Mouse (Mus musculus) neural tube, embryonic 12.5 days (tissue): ENCODE data around the gene Zfp760. TPM values are rescaled to one million over a fixed set of nuclear protein-coding genes. Genes with fewer than 3 reads are reported as not detected.

Experiments
- ATAC-seq: fragments of 200-750 bp; cut with Nextera tagmentation; 2 replicates; pipeline ENCODE4 v1.8.0; 2017; ENCODE audit warnings: low read depth, mild to moderate bottlenecking, moderate TSS enrichment, moderate library complexity; ENCODE audit not compliant: low FRiP score
- H3K27ac ChIP-seq: fragments of 300-500 bp; sonication (generic); 2 replicates; pipeline ENCODE4 v1.5.1; 2016
- H3K27me3 ChIP-seq: fragments of 300-500 bp; sonication (generic); replicated peaks from 2 replicates; pipeline ENCODE4 v1.6.1; 2016; ENCODE audit warnings: mild to moderate bottlenecking
- H3K36me3 ChIP-seq: fragments of 300-500 bp; sonication (generic); 2 replicates; pipeline ENCODE4 v1.6.1; 2016; ENCODE audit warnings: mild to moderate bottlenecking
- H3K4me1 ChIP-seq: fragments of 300-500 bp; sonication (generic); 2 replicates; pipeline ENCODE4 v1.6.1; 2016
- H3K4me2 ChIP-seq: fragments of 300-500 bp; sonication (generic); replicated peaks from 2 replicates; pipeline ENCODE4 v1.6.1; 2016; ENCODE audit warnings: mild to moderate bottlenecking
- H3K4me3 ChIP-seq: fragments of 300-500 bp; sonication (generic); 2 replicates; pipeline ENCODE4 v1.5.1; 2016
- H3K9ac ChIP-seq: fragments of 300-500 bp; sonication (generic); 2 replicates; pipeline ENCODE4 v1.6.1; 2016; ENCODE audit warnings: mild to moderate bottlenecking
- H3K9me3 ChIP-seq: fragments of 300-500 bp; sonication (generic); 2 replicates; pipeline ENCODE4 v1.6.1; 2016; ENCODE audit warnings: mild to moderate bottlenecking
- WGBS: fragments of 180-500 bp; shearing (Covaris S2); methylation state at CpG from one replicate; pipeline ENCODE4 v1.1.7; 2016; 5-methylcytosine and 5-hydroxymethylcytosine counted together
- polyA plus RNA-seq: library from polyadenylated mRNA; unstranded; fragments of >200 nt; fragmentation: Nextera tagmentation; extraction: Ambion mirVana; gene quantifications from 2 replicates; pipeline ENCODE4 v1.2.1, GENCODE M21; 2016

The Zfp760 gene
- polyA plus RNA-seq, 1 experiment from 2014 or later = 16.2 TPM

DNA sequence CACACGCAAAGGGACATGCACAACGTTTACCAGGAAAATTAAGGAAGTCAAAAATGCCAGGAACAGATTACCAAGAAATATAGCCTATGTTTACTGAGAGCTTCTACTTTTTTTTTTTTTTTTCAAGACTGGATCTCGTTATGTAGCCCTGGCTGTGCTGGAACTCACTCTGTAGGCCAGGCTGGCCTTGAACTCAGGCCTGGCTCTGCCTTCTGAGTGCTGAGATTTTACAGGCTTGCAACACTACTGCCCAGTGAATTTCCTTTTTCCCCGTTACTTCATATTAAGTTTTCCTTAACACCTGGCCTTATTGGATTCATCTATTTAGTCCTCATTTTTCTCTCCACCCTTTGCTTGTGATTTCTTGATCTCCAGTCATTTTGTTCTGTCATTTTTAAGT lies 25.5 kb downstream of the Zfp760 start:
- Histone ChIP-seq H3K27me3 (no peaks in the 10 kb centered on the region), H3K9me3 (no peaks in the 10 kb centered on the region), H3K9ac (peak overlapping the region; percentile 74; the same call in 1 of the 2 replicates), H3K36me3 (no peaks in the 10 kb centered on the region), H3K4me2 (peak overlapping the region; percentile 56), H3K4me3 (peak overlapping the region; percentile 64; the same call in 1 of the 2 replicates), H3K27ac (0 out of 2 replicates have a peak overlapping the region, but pooled peaks have one; percentile 26), H3K4me1 (peaks cover 8% of the 10 kb centered on the region)
- ATAC-seq = no peak
- 85% methylated on average over 4 of the region's 4 CpGs for WGBS

DNA sequence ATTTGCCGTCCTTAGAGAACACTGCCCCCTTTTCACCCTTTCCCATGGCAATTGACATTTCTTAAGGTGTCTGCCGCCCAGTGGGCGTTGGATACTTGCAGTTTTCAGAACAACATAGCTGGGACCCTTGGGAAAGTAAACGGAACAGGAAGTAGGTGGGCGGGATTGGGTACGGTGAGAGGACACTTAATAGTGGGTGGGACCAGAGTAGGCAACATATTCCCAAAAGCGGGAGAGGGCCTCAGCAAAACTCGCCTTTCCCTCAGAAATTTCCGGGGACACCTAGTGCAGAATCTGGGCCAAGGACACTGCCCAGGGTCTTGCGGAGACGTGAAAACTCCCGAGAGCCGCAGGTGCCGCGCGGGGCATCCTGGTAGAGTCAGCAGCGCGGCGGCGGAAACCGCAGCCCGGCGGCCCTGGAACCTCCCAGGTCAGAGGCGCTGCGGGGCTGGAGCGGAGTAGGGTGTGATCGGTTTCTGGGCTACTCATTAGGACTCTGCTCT lies 26.0 kb downstream of the Zfp760 start:
- Histone ChIP-seq H3K9me3 (no peaks in the 10 kb centered on the region), H3K4me3 (peak overlapping the region; percentile 64), H3K27ac (0 out of 2 replicates have a peak overlapping the region, but pooled peaks have one; percentile 26), H3K4me1 (peaks cover 8% of the 10 kb centered on the region), H3K4me2 (peak overlapping the region; percentile 56), H3K9ac (peak overlapping the region; percentile 74), H3K27me3 (no peaks in the 10 kb centered on the region), H3K36me3 (no peaks in the 10 kb centered on the region)
- WGBS = under 1% methylated on average over 27 of the region's 27 CpGs
- ATAC-seq = peak; percentile 98

DNA sequence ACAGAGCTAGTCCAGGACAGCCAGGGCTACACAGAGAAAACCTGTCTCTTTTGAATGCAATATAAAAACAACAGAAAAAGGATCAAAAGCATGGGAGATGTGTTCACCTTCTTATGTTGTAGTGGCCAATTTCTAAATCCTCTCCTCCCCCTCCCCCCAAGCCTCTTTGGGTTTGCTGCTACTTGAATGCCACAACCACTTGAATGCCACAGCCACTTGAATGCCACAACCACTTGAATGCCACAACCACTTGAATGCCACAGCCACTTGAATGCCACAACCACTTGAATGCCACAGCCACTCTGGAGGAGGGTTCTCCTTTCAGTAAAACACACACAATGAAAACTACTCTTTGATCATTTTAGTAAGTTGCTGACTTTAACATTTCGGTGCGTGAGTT lies 45.2 kb downstream of the Zfp760 start:
- Histone ChIP-seq H3K4me1 (peaks cover 10% of the 10 kb centered on the region), H3K27me3 (no peaks in the 10 kb centered on the region), H3K4me3 (no peak overlapping the region), H3K4me2 (no peak overlapping the region), H3K27ac (no peak overlapping the region), H3K9me3 (no peaks in the 10 kb centered on the region), H3K9ac (no peak overlapping the region), H3K36me3 (peaks cover 2% of the 10 kb centered on the region; the same call in 1 of the 2 replicates)
- ATAC-seq = no peak
- 71% methylated on average over 2 of the region's 2 CpGs for WGBS

DNA sequence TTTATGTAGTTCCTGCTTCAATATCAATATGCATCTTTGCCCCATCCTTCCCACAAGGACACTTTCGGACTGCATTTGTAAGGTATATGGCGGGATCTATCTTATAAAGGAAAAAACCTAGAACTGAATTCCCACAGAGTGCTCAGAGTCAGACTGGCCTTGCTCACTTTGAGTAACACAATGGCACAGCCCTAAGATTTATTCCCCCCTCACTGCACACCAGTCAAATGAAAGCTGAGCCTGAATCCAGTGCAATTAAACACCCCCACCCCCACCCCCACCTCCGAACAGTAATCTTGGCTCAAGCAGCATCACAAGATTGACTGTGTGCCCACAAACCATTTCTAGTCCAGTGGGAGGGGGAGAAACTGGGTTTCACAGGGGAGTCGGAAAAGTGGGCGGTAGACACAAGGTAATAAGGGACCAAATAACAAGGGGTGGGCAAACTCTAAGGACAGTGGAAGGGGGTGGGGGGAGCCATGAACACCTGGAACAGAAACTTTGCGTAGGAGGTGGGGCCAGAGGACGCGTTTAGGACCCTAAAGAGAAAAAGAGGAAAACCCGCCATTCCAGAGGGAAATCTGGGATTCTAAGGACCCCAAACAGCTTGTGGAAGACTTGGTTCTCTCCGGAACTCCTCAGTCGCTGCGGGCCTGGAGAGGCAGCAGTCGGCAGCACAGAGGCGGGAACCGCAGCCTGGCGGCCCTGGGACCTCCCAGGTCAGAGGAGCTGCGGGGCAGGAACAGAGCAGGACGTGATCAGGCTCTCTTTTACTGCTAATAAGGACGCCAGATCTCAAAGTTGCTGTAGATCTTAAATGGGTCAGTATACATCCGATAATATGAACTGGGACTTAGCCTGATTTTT lies 46.0 kb downstream of the Zfp760 start:
- peak; percentile 60 for ATAC-seq
- Histone ChIP-seq H3K4me1 (peaks cover 10% of the 10 kb centered on the region), H3K9ac (peak overlapping the region; percentile 42; the same call in 1 of the 2 replicates), H3K4me3 (peak overlapping the region; percentile 34), H3K27me3 (no peaks in the 10 kb centered on the region), H3K4me2 (peak overlapping the region; percentile 65), H3K36me3 (no peaks in the 10 kb centered on the region), H3K27ac (no peak overlapping the region), H3K9me3 (no peaks in the 10 kb centered on the region)
- WGBS = 9% methylated on average over 20 of the region's 20 CpGs

DNA sequence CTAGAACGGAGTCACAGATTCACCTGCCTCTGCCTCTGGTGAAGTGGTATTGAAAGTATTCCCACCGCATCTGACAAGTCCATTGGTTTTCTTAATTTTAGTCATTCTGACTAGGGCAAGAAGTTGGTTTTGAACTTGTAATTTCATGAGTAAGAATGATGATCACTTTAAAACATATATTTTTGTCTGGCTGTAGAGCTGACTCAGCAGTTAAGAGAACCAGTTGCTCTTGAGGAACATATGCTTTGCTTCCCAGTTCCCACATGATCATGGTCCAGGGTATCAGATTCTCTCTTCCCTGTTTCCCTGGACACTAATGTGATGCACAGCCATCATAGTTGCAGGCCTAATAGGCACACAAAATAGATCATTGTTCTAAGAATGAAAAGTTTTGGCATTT lies 62.8 kb downstream of the Zfp760 start:
- H3K4me2 ChIP-seq = no peak overlapping the region
- ATAC-seq = no peak
- WGBS = 87% methylated on average over 2 of the region's 2 CpGs
- no peak overlapping the region for H3K4me3 ChIP-seq
- H3K9me3 ChIP-seq = no peaks in the 10 kb centered on the region
- H3K4me1 ChIP-seq = no peaks in the 10 kb centered on the region
- H3K9ac ChIP-seq = no peak overlapping the region
- no peaks in the 10 kb centered on the region for H3K27me3 ChIP-seq
- H3K27ac ChIP-seq = no peak overlapping the region
- no peaks in the 10 kb centered on the region for H3K36me3 ChIP-seq

Other genes with a start within 250 kb of the Zfp760 start
- 8.1 and 9.5 TPM in 2 replicates for gene Zfp53, start 218.7 kb upstream of the Zfp760 start, polyA plus RNA-seq
- gene Zfp52, start 172.2 kb upstream of the Zfp760 start, polyA plus RNA-seq = 1.6 and 1.9 TPM in 2 replicates
- gene Zfp948, start 140.7 kb upstream of the Zfp760 start, polyA plus RNA-seq = 14.1 and 16.3 TPM in 2 replicates
- 7.8 and 9.2 TPM in 2 replicates for gene Zfp983, start 57.1 kb upstream of the Zfp760 start, polyA plus RNA-seq
- 13.4 and 19.6 TPM in 2 replicates for gene Gm10226, start 15.9 kb upstream of the Zfp760 start, polyA plus RNA-seq
- gene Zfp229, start 23.1 kb downstream of the Zfp760 start, polyA plus RNA-seq = 9.9 and 10.6 TPM in 2 replicates
- gene Zfp820, start 138.0 kb downstream of the Zfp760 start, polyA plus RNA-seq = 3.5 and 4.0 TPM in 2 replicates
- 7.9 and 8.7 TPM in 2 replicates for gene Zfp995, start 202.2 kb downstream of the Zfp760 start, polyA plus RNA-seq